Mouse (Mus musculus): ENCODE data around the gene Mroh2a. TPM values are rescaled to one million over a fixed set of nuclear protein-coding genes. Genes with fewer than 3 reads are reported as not detected.
A peak's percentile ranks its signal among the peaks of the same experiment; 100 is the strongest.

Mroh2a gene
- polyA plus RNA-seq (2016; fragmentation: Nextera tagmentation; extraction: Ambion mirVana), result 0.93 and 1.1 TPM in 2 replicates

DNA sequence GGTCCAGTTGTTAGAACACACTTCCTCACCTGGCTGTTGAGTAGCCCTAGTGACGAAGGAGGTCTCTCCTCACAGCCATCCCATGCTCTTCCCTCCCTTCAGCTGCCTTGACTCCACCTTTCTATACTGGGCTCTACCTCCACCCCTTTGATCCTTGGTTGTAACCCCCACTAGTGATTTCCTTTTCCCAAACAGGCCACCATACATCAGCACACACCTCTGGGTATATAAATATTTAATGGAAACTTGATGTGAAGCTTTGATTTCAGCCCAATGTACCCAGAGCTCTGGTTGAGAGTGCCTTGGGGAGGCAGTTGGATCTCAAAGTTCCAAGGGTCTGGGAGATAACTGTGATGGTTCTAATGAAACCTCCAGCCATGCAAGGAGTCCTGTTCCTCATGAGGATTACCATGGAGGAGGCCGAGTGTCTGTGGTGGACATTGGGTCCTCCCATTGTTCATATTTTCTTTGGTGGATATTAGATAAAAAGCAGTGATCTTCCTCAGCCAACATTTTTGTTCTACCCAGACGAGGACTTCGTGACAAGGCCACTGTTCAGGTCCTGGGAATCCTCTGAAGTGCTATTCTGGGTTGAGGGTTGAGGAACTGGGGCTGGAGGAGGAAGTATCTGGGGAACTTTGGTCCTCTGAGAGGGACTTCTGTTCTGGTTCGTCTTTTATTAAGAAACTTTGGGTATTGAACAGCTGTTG is at the start of gene Mroh2a:
Mroh2a (plus strand) TSS at position 317 of the 710 bp plus-strand sequence.
- Histone ChIP-seq H3K9me3 (peaks cover 66% of the 10 kb centered on the region), H3K27ac (no peak within 1 kb of the TSS), H3K27me3 (ENCODE audit: insufficient read depth, poor library complexity, severe bottlenecking) (no peaks in the 10 kb centered on the region), H3K4me3 (no peak within 1 kb of the TSS), H3K4me1 (replicated peaks) (no peaks in the 10 kb centered on the region), H3K36me3 (no peaks in the 10 kb centered on the region)
- DNase-seq (ENCODE audit: low spot score), result peak; percentile 2
- WGBS, result 56% methylated on average over 5 of the region's 5 CpGs

DNA sequence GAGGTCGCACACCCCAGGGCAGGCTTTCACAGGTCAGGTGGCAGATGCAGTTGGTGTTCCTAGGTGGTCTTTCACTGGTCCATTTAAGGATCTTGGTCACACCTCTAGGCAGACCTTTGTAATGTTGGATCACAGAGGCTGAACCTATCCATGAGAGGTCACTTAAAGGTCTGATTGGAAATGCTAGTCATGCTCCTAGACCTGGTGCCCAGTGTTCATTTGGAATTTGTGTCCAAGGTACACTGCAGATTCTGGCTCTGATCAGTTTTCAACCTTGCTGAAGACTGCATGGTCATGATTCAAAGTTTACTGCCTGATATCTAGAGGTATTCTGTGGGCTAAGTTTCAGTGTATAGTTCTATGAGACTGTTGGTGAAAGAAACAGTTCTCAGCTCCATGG is 47.1 kb upstream of the Mroh2a start:
- DNase-seq (ENCODE audit: low spot score), result no peak
- Histone ChIP-seq H3K27ac (no peak overlapping the region), H3K27me3 (ENCODE audit: insufficient read depth, poor library complexity, severe bottlenecking) (no peaks in the 10 kb centered on the region), H3K36me3 (no peaks in the 10 kb centered on the region), H3K4me3 (no peak overlapping the region), H3K9me3 (peaks cover 24% of the 10 kb centered on the region), H3K4me1 (replicated peaks) (no peaks in the 10 kb centered on the region)
- 84% methylated on average over 1 of the region's 1 CpGs for WGBS

GRCm38 (mm10) chr1:88186325-88186935 is 40.4 kb upstream of the Mroh2a start:
- DNase-seq (ENCODE audit: low spot score), result no peak
- H3K27me3 ChIP-seq (ENCODE audit: insufficient read depth, poor library complexity, severe bottlenecking), result no peaks in the 10 kb centered on the region
- WGBS, result 89% methylated on average over 5 of the region's 5 CpGs

GRCm38 (mm10) chr1:88192136-88192535 is 34.6 kb upstream of the Mroh2a start:
- H3K4me1 ChIP-seq (replicated peaks), result no peaks in the 10 kb centered on the region
- H3K4me3 ChIP-seq, result no peak overlapping the region
- no peak for DNase-seq (ENCODE audit: low spot score)
- WGBS, result 67% methylated on average over 3 of the region's 3 CpGs
- H3K36me3 ChIP-seq, result no peaks in the 10 kb centered on the region
- no peak overlapping the region for H3K27ac ChIP-seq
- H3K27me3 ChIP-seq (ENCODE audit: insufficient read depth, poor library complexity, severe bottlenecking), result no peaks in the 10 kb centered on the region
- no peaks in the 10 kb centered on the region for H3K9me3 ChIP-seq

More at GRCm38 (mm10) chr1:88186325-88186935, 40.4 kb upstream of the Mroh2a start:
- H3K4me1 ChIP-seq (replicated peaks), result no peaks in the 10 kb centered on the region
- no peak overlapping the region for H3K27ac ChIP-seq
- H3K9me3 ChIP-seq, result no peaks in the 10 kb centered on the region
- no peaks in the 10 kb centered on the region for H3K36me3 ChIP-seq
- H3K4me3 ChIP-seq, result no peak overlapping the region

DNA sequence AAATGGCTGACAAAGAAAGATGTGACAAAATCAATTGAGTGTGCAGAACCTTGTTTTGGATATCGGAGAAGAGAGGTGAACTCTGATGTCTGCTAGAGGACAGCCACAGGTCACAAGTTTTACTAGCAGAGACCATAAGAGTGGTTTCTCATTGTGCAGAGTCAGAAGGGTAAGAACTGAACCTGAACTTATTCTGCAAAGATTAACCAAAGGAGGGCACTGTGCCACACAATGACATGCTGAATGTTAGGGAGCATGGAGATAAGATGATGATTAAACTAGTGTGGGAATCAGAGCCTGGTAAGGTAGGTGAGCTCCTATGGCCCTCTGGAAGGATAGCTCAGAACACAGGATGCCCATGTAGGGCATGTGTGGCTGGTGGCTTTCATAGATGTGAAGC is 31.1 kb upstream of the Mroh2a start:
- 86% methylated on average over 1 of the region's 1 CpGs for WGBS

DNA sequence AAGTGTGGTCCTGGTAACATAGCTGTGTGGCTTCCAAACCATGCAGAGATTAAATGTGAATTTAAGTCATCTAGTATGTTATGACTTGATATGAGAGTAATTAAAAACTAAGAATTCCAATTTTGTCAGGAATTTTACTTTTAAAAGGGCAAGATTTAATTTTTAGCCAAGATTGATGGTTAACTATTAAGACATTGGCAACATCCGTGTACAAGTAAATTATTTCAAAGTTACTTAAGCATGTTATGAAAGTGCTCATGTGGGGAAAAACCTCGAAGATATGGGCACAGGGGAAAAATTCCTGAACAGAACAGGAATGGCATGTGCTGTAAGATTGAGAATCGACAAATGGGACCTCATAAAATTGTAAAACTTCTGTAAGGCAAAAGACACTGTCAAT is 29.3 kb upstream of the Mroh2a start:
- 79% methylated on average over 3 of the region's 3 CpGs for WGBS
- Histone ChIP-seq H3K4me3 (no peak overlapping the region), H3K36me3 (no peaks in the 10 kb centered on the region), H3K4me1 (replicated peaks) (no peaks in the 10 kb centered on the region), H3K27me3 (ENCODE audit: insufficient read depth, poor library complexity, severe bottlenecking) (0 out of 2 replicates have a peak, but pooled peaks cover 4% of the 10 kb centered on the region), H3K27ac (no peak overlapping the region), H3K9me3 (no peaks in the 10 kb centered on the region)
- DNase-seq (ENCODE audit: low spot score), result no peak

More for the DNA sequence above, 31.1 kb upstream of the Mroh2a start:
- no peak overlapping the region for H3K4me3 ChIP-seq
- no peaks in the 10 kb centered on the region for H3K36me3 ChIP-seq
- H3K9me3 ChIP-seq, result no peaks in the 10 kb centered on the region
- H3K4me1 ChIP-seq (replicated peaks), result no peaks in the 10 kb centered on the region
- H3K27ac ChIP-seq, result no peak overlapping the region
- no peak for DNase-seq (ENCODE audit: low spot score)
- 0 out of 2 replicates have a peak, but pooled peaks cover 4% of the 10 kb centered on the region for H3K27me3 ChIP-seq (ENCODE audit: insufficient read depth, poor library complexity, severe bottlenecking)

- Histone ChIP-seq H3K9me3 (peaks cover 15% of the 10 kb centered on the region), H3K36me3 (no peaks in the 10 kb centered on the region; the same call in 1 of the 2 replicates), H3K4me1 (replicated peaks) (peaks cover under 1% of the 10 kb centered on the region; the same call in 1 of the 2 replicates), H3K4me3 (no peak overlapping the region), H3K27me3 (ENCODE audit: insufficient read depth, poor library complexity, severe bottlenecking) (peaks cover 15% of the 10 kb centered on the region), H3K27ac (no peak overlapping the region)
- DNase-seq (ENCODE audit: low spot score), result no peak
- 77% methylated on average over 2 of the region's 2 CpGs for WGBS
Observed at GRCm38 (mm10) chr1:88199996-88200395, 26.8 kb upstream of the Mroh2a start.

GRCm38 (mm10) chr1:88200456-88200855 is 26.3 kb upstream of the Mroh2a start, which contains the start of gene Ugt1a2:
Gene Ugt1a2, plus strand, starts transcription at chr1:88200601.
- WGBS, result 81% methylated on average over 7 of the region's 7 CpGs
- no peak for DNase-seq (ENCODE audit: low spot score)
- no peak within 1 kb of the TSS for H3K27ac ChIP-seq

GRCm38 (mm10) chr1:88205294-88205922 is 21.4 kb upstream of the Mroh2a start, which contains the start of gene Dnajb3:
Gene Dnajb3, minus strand, starts transcription at chr1:88205782.
- WGBS, result 6% methylated on average over 62 of the region's 62 CpGs
- peak; percentile 88 for DNase-seq (ENCODE audit: low spot score)
- Histone ChIP-seq H3K36me3 (no peaks in the 10 kb centered on the region; the same call in 1 of the 2 replicates), H3K27me3 (ENCODE audit: insufficient read depth, poor library complexity, severe bottlenecking) (peaks cover 25% of the 10 kb centered on the region), H3K4me1 (replicated peaks) (peaks cover 8% of the 10 kb centered on the region; the same call in 1 of the 2 replicates), H3K4me3 (peak within 1 kb of the TSS; percentile 62), H3K9me3 (peaks cover 19% of the 10 kb centered on the region), H3K27ac (peak within 1 kb of the TSS; percentile 91)

More at GRCm38 (mm10) chr1:88200456-88200855, 26.3 kb upstream of the Mroh2a start, which contains the start of gene Ugt1a2:
- peaks cover 16% of the 10 kb centered on the region for H3K27me3 ChIP-seq (ENCODE audit: insufficient read depth, poor library complexity, severe bottlenecking)
- H3K4me3 ChIP-seq, result no peak within 1 kb of the TSS
- H3K4me1 ChIP-seq (replicated peaks), result peaks cover 5% of the 10 kb centered on the region; the same call in 1 of the 2 replicates
- no peaks in the 10 kb centered on the region; the same call in 1 of the 2 replicates for H3K36me3 ChIP-seq
- peaks cover 16% of the 10 kb centered on the region for H3K9me3 ChIP-seq

- DNase-seq (ENCODE audit: low spot score), result no peak
- peaks cover 8% of the 10 kb centered on the region; the same call in 1 of the 2 replicates for H3K4me1 ChIP-seq (replicated peaks)
- 80% methylated on average over 2 of the region's 2 CpGs for WGBS
- H3K9me3 ChIP-seq, result peaks cover 26% of the 10 kb centered on the region
- H3K4me3 ChIP-seq, result no peak overlapping the region
- H3K27ac ChIP-seq, result no peak overlapping the region
- no peaks in the 10 kb centered on the region; the same call in 1 of the 2 replicates for H3K36me3 ChIP-seq
- H3K27me3 ChIP-seq (ENCODE audit: insufficient read depth, poor library complexity, severe bottlenecking), result peaks cover 23% of the 10 kb centered on the region
Observed at GRCm38 (mm10) chr1:88206843-88207479, 19.8 kb upstream of the Mroh2a start.

GRCm38 (mm10) chr1:88211812-88212211 is 15.0 kb upstream of the Mroh2a start, which contains the start of gene Ugt1a1:
Gene Ugt1a1, plus strand, starts transcription at chr1:88211959.
- H3K36me3 ChIP-seq, result no peaks in the 10 kb centered on the region
- peaks cover 53% of the 10 kb centered on the region for H3K9me3 ChIP-seq

DNA sequence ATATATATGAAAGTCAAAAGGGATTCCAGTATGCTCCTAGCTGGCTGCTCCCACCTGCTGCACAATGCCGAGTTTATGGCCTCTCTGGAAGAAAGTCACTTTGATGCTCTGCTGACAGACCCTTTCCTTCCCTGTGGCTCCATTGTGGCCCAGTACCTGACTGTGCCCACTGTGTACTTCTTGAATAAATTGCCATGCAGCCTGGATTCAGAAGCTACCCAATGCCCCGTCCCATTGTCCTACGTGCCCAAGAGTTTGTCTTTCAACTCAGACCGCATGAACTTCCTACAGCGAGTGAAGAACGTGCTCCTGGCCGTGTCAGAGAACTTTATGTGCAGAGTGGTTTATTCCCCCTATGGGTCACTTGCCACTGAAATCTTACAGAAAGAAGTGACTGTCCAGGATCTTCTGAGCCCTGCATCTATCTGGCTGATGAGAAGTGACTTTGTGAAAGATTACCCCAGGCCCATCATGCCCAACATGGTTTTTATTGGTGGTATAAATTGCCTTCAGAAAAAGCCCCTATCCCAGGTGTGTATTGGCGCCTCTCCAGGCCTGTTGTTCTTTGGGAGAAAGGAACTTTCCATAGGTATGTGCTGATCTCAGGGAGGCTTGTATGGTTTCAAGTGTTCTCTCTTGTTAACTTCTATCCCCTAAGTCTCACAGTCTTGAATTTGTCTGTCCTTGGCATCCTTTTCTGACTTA is 14.3 kb upstream of the Mroh2a start:
- no peak overlapping the region for H3K27ac ChIP-seq
- no peaks in the 10 kb centered on the region for H3K4me1 ChIP-seq (replicated peaks)
- WGBS, result 64% methylated on average over 8 of the region's 8 CpGs
- peaks cover 53% of the 10 kb centered on the region for H3K9me3 ChIP-seq
- peak; percentile 5 for DNase-seq (ENCODE audit: low spot score)
- H3K36me3 ChIP-seq, result no peaks in the 10 kb centered on the region
- no peaks in the 10 kb centered on the region for H3K27me3 ChIP-seq (ENCODE audit: insufficient read depth, poor library complexity, severe bottlenecking)
- H3K4me3 ChIP-seq, result no peak overlapping the region

More at GRCm38 (mm10) chr1:88211812-88212211, 15.0 kb upstream of the Mroh2a start, which contains the start of gene Ugt1a1:
- Histone ChIP-seq H3K27ac (no peak within 1 kb of the TSS), H3K27me3 (ENCODE audit: insufficient read depth, poor library complexity, severe bottlenecking) (peaks cover 7% of the 10 kb centered on the region; the same call in 1 of the 2 replicates), H3K4me3 (no peak within 1 kb of the TSS), H3K4me1 (replicated peaks) (no peaks in the 10 kb centered on the region)
- DNase-seq (ENCODE audit: low spot score), result peak; percentile 9
- WGBS, result 70% methylated on average over 8 of the region's 8 CpGs

All from hindbrain, embryonic 10.5 days (tissue).